Mouse (Mus musculus) heart, embryonic 15.5 days (tissue): Measurements from ENCODE around the gene Lonp2. TPM values are rescaled to one million over a fixed set of nuclear protein-coding genes. Genes with fewer than 3 reads are reported as not detected.

ENCODE experiments used
- ATAC-seq: fragments of 200-750 bp; cut with Nextera tagmentation; replicated peaks from 2 replicates; pipeline ENCODE4 v1.8.0; 2017; ENCODE audit warnings: low read depth, moderate TSS enrichment; ENCODE audit not compliant: insufficient number of reproducible peaks, insufficient read depth, low FRiP score
- H3K27ac ChIP-seq: fragments of 300-500 bp; sonication (generic); 2 replicates; pipeline ENCODE4 v1.5.1; 2015; ENCODE audit warnings: mild to moderate bottlenecking, inconsistent platforms
- H3K27me3 ChIP-seq: fragments of 300-500 bp; sonication (generic); 2 replicates; pipeline ENCODE4 v1.6.1; 2015; ENCODE audit warnings: inconsistent platforms
- H3K36me3 ChIP-seq: fragments of 300-500 bp; sonication (generic); 2 replicates; pipeline ENCODE4 v1.6.1; 2015; ENCODE audit warnings: mild to moderate bottlenecking, inconsistent platforms
- H3K4me1 ChIP-seq: fragments of 300-500 bp; sonication (generic); replicated peaks from 2 replicates; pipeline ENCODE4 v1.6.1; 2015; ENCODE audit warnings: inconsistent platforms
- H3K4me2 ChIP-seq: fragments of 300-500 bp; sonication (generic); 2 replicates; pipeline ENCODE4 v1.6.1; 2015; ENCODE audit warnings: inconsistent platforms, mild to moderate bottlenecking, moderate library complexity
- H3K4me3 ChIP-seq: fragments of 300-500 bp; sonication (generic); 2 replicates; pipeline ENCODE4 v1.5.1; 2015; ENCODE audit warnings: mild to moderate bottlenecking, inconsistent platforms
- H3K9ac ChIP-seq: fragments of 300-500 bp; sonication (generic); 2 replicates; pipeline ENCODE4 v1.6.1; 2015; ENCODE audit warnings: mild to moderate bottlenecking, inconsistent platforms
- H3K9me3 ChIP-seq: fragments of 300-500 bp; sonication (generic); replicated peaks from 2 replicates; pipeline ENCODE4 v1.6.1; 2016; ENCODE audit warnings: inconsistent platforms
- WGBS: fragments of 180-500 bp; shearing (Covaris S2); methylation state at CpG from one replicate; pipeline ENCODE4 v1.1.7; 2015; ENCODE audit warnings: mixed read lengths; 5-methylcytosine and 5-hydroxymethylcytosine counted together
- polyA plus RNA-seq: library from polyadenylated mRNA; unstranded; fragments of >200 nt; fragmentation: Nextera tagmentation; extraction: Ambion mirVana; gene quantifications from 2 replicates; pipeline ENCODE4 v1.2.1, GENCODE M21; 2015

Lonp2 gene
- polyA plus RNA-seq, 1 experiment from 2014 or later, result 53.8 TPM

DNA sequence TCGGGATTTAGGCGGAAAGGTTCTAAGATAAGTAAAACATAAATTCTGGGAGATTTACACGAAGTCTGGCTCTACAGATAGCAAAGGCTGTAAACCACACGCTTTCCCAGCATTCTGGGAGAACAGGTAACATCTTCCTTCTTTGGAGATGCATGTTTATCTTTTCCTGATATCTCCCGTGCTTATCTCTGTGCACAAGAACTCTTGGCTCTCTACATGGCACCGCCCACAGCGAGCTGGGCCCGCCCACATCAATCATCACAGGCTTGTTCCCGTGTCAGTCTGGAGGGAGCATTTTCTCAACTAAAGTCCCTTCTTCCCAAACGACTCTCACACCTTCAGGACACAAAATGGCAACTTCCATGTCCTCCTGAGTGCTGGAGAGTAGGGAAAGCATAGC, 30.7 kb upstream of the Lonp2 start:
- 49% methylated on average over 10 of the region's 10 CpGs for WGBS
- no peak overlapping the region for H3K4me2 ChIP-seq
- H3K9me3 ChIP-seq, result no peaks in the 10 kb centered on the region
- H3K9ac ChIP-seq, result no peak overlapping the region
- H3K4me3 ChIP-seq, result no peak overlapping the region
- no peak for ATAC-seq
- no peak overlapping the region for H3K27ac ChIP-seq
- H3K4me1 ChIP-seq, result no peaks in the 10 kb centered on the region
- H3K27me3 ChIP-seq, result no peaks in the 10 kb centered on the region
- no peaks in the 10 kb centered on the region for H3K36me3 ChIP-seq

DNA sequence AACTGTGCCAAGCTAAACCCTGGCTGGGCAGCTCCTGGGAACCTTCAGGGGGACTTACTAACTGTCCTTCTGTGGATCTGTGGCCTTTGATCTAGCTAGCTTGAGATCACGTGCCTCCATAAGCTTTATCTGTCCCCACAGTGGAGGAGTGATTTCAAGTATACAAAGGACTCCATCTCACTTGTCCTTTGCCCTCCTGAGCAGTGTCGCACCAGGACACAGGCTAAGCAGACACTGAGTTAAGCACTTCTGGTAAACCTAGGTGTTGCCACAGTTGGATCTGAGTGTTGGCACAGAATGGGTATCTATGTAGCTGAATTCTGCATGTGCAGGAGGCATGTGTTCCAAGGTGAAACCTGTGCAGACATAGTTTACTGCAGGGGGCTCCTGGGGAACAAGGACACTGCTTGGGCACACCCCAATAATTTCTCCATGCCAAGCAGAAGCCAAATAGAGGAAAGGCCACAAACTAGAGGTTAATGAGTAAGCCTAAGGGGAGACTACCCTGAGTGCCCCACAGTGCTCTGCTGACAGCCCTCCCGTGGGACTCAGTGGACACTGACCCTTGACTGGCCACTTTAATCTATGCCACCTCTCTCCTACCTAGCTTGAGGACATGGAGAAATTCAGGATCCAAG, 29.6 kb upstream of the Lonp2 start:
- Histone ChIP-seq H3K4me3 (no peak overlapping the region), H3K27ac (no peak overlapping the region), H3K4me2 (no peak overlapping the region), H3K27me3 (no peaks in the 10 kb centered on the region), H3K9me3 (no peaks in the 10 kb centered on the region), H3K36me3 (no peaks in the 10 kb centered on the region), H3K4me1 (no peaks in the 10 kb centered on the region), H3K9ac (no peak overlapping the region)
- WGBS, result 60% methylated on average over 3 of the region's 3 CpGs
- ATAC-seq, result no peak

DNA sequence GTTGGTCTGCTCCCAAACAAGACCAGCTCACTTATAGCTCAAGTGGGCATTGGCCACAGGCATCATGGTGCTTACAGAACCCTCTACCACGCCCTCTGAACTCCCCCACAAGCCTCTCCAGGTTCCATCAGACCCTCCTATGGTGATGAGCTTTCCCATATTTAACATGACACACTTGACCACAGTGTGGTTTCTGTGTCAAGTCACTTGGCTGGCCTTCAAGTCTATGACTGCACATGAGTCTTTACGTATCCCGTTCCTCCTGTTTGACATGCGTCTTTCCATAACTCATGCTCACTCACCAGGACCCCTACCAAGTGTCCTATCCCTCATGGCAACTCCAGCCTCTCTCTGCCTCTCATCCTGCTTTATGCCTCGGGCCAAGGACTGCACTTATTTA, 28.2 kb upstream of the Lonp2 start:
- no peaks in the 10 kb centered on the region for H3K4me1 ChIP-seq
- no peak overlapping the region for H3K27ac ChIP-seq
- no peak overlapping the region for H3K4me2 ChIP-seq
- H3K36me3 ChIP-seq, result no peaks in the 10 kb centered on the region
- no peaks in the 10 kb centered on the region for H3K27me3 ChIP-seq
- no peak overlapping the region for H3K4me3 ChIP-seq
- H3K9ac ChIP-seq, result no peak overlapping the region
- H3K9me3 ChIP-seq, result no peaks in the 10 kb centered on the region
- WGBS, result 78% methylated on average over 5 of the region's 5 CpGs
- ATAC-seq, result no peak

DNA sequence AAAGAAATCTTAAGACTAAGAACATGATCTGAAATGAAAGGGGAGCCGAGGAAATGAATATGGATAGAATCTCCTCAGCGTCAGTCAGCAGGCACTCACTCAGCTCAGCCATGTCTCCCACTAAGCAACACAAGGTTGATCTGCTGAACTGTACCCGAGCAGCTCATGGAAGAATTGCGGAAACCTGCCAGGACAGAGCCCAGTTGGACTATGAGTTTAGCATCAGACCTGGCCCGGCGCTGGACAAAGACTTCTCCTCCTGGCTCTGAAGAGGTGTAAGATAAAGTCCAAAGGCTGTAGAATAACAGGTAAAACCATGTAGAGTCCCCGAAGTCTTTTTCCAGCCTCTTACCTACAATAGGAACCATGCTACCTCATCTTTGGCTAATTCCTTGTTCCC, 26.2 kb upstream of the Lonp2 start:
- Histone ChIP-seq H3K4me3 (no peak overlapping the region), H3K36me3 (no peaks in the 10 kb centered on the region), H3K27me3 (no peaks in the 10 kb centered on the region), H3K4me2 (no peak overlapping the region), H3K9ac (no peak overlapping the region), H3K27ac (no peak overlapping the region), H3K4me1 (no peaks in the 10 kb centered on the region), H3K9me3 (no peaks in the 10 kb centered on the region)
- ATAC-seq, result no peak
- 79% methylated on average over 7 of the region's 7 CpGs for WGBS

DNA sequence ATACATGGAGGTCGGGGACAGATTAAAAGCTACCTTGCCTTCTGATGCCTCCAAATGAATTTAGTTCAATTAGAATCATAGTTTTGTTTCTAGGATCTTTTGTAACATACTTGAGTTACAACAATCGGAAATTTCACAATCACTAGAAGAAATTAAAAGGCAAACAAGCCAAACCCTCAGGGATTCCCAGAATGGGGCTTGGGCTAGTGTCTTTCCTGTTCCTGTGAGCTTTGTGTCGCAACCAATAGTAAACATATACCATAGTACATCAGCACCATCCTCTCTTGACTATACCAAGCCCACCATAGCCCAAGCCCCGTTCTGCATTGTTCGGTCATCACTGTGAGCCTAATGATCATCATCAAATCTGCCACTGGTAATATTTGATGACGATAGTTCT, 24.5 kb upstream of the Lonp2 start:
- Histone ChIP-seq H3K4me2 (no peak overlapping the region), H3K9ac (no peak overlapping the region), H3K4me1 (no peaks in the 10 kb centered on the region), H3K36me3 (no peaks in the 10 kb centered on the region), H3K9me3 (no peaks in the 10 kb centered on the region), H3K4me3 (no peak overlapping the region), H3K27ac (no peak overlapping the region), H3K27me3 (no peaks in the 10 kb centered on the region)
- 80% methylated on average over 6 of the region's 6 CpGs for WGBS
- ATAC-seq, result no peak

DNA sequence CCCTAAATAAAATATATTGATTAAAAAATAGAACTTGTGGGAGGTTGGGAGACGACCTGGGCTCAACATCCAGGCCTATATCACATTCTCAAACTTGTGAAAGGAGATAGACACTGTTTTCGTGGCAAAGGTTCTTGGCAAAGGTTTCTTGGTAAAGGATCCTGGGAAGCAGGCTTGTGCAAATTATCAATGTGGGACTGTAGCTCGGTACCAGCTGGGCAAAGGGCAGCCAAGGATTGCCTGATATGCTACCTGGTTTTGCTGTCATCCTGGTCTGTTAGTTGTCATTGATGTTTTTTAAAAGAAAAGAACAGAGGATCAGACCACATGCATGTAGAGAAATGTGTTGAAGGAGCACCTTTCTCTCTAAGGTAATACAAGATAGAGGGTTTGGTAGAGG, 23.5 kb upstream of the Lonp2 start:
- Histone ChIP-seq H3K4me3 (no peak overlapping the region), H3K9me3 (no peaks in the 10 kb centered on the region), H3K4me1 (no peaks in the 10 kb centered on the region), H3K27ac (no peak overlapping the region), H3K4me2 (no peak overlapping the region), H3K9ac (no peak overlapping the region), H3K36me3 (no peaks in the 10 kb centered on the region), H3K27me3 (no peaks in the 10 kb centered on the region)
- ATAC-seq, result no peak
- WGBS, result 56% methylated on average over 3 of the region's 3 CpGs

DNA sequence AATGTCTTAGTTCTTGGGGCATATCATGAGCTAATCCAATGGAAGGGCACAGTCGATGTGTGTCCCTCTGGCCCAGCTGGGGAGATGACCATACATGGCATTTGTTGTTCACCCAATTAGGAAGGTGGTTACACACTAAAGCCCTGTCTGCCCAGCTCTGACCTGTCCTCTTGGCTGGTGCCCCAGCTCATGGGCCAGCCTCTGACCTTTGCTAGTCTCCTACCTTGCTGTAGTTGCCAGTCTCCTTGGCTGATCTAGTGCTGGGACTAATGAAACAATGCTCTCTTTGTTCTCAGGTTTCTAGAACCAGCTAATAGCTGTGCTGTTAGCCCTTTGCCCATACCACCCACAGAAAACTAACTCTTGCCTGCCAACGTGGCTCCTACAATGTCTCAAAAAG, 20.7 kb upstream of the Lonp2 start:
- Histone ChIP-seq H3K27ac (no peak overlapping the region), H3K4me1 (no peaks in the 10 kb centered on the region), H3K9me3 (no peaks in the 10 kb centered on the region), H3K4me2 (no peak overlapping the region), H3K9ac (no peak overlapping the region), H3K4me3 (no peak overlapping the region), H3K36me3 (no peaks in the 10 kb centered on the region), H3K27me3 (no peaks in the 10 kb centered on the region)
- 62% methylated on average over 2 of the region's 2 CpGs for WGBS
- ATAC-seq, result no peak

DNA sequence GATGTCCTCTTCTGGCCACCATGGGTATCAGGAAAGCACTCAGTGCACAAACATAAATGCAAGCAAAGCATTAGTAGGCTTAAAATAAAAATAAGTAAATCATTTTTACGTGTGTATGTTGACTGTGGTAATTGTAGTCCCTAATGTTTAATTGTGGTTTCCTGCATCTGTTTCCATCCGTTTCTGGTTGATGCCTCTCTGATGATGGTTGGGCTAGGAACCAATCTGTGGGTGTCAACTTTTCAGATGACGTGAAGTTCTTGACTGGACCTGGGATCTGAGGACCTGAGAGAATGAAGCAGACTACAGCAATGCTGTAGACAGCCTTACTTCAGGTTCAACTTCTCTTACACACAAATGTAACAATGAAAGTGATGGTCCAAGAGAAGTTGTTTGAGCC, 19.2 kb upstream of the Lonp2 start:
- no peaks in the 10 kb centered on the region for H3K4me1 ChIP-seq
- H3K27me3 ChIP-seq, result no peaks in the 10 kb centered on the region
- no peaks in the 10 kb centered on the region for H3K9me3 ChIP-seq
- no peak overlapping the region for H3K4me3 ChIP-seq
- no peak overlapping the region for H3K4me2 ChIP-seq
- H3K36me3 ChIP-seq, result no peaks in the 10 kb centered on the region
- no peak overlapping the region for H3K27ac ChIP-seq
- no peak overlapping the region for H3K9ac ChIP-seq
- ATAC-seq, result no peak
- 73% methylated on average over 3 of the region's 3 CpGs for WGBS

DNA sequence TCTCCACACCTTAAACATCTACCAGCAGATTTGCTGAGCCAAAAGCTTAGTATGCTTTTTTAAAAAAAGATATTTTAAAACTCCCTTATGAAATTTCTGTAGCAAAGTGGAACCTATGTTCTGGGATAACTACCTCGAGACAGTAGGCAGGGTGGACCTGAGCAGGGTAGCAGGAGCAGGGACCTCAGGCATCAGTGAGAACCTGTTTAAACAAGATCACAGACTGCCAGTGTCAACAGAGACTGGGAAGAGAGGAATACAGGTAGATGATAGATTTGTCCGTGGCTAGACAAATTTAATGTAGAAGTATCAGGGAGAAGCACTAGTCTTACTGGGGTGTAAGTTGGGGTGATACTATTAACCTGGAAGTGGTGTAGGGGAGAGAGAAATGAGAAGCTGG, 10.0 kb upstream of the Lonp2 start:
- Histone ChIP-seq H3K4me1 (no peaks in the 10 kb centered on the region), H3K4me3 (no peak overlapping the region), H3K9ac (no peak overlapping the region), H3K27ac (no peak overlapping the region), H3K27me3 (no peaks in the 10 kb centered on the region), H3K36me3 (no peaks in the 10 kb centered on the region), H3K9me3 (no peaks in the 10 kb centered on the region), H3K4me2 (no peak overlapping the region)
- ATAC-seq, result no peak
- 69% methylated on average over 2 of the region's 2 CpGs for WGBS

DNA sequence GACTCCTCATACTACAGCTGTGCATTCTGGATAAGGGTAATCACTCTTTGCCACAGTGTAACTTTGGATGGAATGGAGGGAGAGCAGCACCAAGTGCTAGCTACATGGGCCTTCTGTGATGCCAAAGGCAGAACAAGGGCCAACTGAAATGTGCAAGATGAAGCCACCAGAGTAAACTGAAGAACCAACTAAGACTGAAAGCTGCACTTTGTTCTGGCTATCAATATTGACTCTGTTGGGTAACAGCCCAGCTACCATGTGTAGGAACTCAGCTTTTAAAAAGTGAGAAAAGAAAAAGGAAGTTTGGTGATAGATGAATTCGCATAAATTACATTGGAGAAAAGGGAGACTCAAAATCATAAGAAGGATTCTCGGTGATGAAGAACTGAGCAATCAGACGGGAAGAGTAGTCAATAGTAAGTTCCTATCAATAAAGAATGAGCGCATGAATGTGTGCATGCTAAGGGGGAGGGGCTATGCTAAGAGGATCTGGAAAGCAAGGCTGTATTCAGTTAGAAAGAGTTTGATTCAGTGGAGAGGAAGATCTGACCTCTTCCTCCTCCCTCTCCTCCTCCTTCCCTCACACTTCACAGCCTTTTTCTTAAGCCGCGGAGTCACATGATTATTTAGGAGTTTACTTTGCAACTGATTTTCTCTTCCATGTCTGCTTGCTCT, 8.6 kb upstream of the Lonp2 start:
- Histone ChIP-seq H3K27ac (no peak overlapping the region), H3K4me2 (no peak overlapping the region), H3K9ac (no peak overlapping the region), H3K36me3 (no peaks in the 10 kb centered on the region), H3K4me1 (no peaks in the 10 kb centered on the region), H3K9me3 (no peaks in the 10 kb centered on the region), H3K4me3 (no peak overlapping the region), H3K27me3 (no peaks in the 10 kb centered on the region)
- WGBS, result 81% methylated on average over 6 of the region's 6 CpGs
- no peak for ATAC-seq

DNA sequence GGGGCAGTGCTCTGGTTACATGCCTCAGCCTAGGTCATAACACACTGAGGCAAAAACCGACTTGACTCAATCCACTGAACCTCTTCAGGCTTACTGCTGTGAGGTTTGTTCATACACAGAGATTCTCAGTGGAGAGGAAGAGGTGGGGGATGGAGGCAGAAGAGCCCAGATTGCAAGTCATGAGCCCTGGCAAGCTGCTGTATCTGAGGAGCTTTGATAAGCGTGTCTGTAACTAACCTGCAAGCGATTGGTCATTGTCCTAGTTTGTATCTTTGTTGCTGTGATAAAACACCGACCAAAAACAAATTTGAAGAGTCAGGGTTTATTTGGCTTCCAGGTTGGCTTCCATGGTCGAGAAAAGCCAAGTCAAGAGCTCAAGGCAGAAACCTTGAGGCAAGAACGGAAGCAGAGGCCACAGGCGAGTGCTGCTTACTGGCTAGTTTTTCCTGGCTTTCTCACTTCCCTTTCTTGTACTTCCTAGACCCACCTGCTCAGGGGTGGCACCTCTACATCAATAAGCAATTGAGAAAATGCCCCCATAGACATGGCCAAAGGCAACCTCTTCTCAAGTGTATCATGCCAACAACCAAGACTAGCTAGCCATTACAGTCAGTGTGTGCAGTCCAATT, 6.0 kb upstream of the Lonp2 start:
- no peak for ATAC-seq
- no peaks in the 10 kb centered on the region for H3K4me1 ChIP-seq
- 61% methylated on average over 7 of the region's 7 CpGs for WGBS
- H3K27me3 ChIP-seq, result no peaks in the 10 kb centered on the region
- H3K36me3 ChIP-seq, result no peaks in the 10 kb centered on the region
- no peak overlapping the region for H3K27ac ChIP-seq
- no peak overlapping the region for H3K9ac ChIP-seq
- H3K4me2 ChIP-seq, result no peak overlapping the region
- no peaks in the 10 kb centered on the region for H3K9me3 ChIP-seq
- no peak overlapping the region for H3K4me3 ChIP-seq

DNA sequence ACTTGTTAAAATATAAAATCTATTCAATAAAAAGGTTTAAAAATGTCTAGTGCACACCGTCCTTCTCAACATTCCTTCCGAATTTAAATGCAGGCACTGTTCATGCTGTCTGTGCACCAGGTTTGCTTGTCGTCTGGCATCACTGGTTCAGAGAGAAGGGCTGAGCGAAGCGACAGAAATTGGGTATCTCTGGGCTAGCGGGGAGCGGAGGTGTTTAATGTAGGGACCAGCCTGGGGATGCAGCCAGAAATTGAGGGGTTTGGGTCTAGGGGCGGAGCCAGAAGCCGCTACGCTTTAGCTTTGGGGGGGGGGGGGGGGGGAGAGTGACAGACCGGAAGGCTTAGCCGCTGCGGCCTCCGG, 312 bp upstream of the Lonp2 start:
- H3K4me2 ChIP-seq, result peak overlapping the region; percentile 82
- no peaks in the 10 kb centered on the region for H3K36me3 ChIP-seq
- H3K27me3 ChIP-seq, result no peaks in the 10 kb centered on the region
- peak overlapping the region; percentile 96 for H3K4me3 ChIP-seq
- ATAC-seq, result no peak
- peak overlapping the region; percentile 89 for H3K27ac ChIP-seq
- H3K9ac ChIP-seq, result peak overlapping the region; percentile 64
- no peaks in the 10 kb centered on the region for H3K9me3 ChIP-seq
- 2% methylated on average over 12 of the region's 14 CpGs for WGBS
- peaks cover 14% of the 10 kb centered on the region for H3K4me1 ChIP-seq
